In genomic region chr11:118145771-118146351, GRCm38 (mm10) we compare ENCODE assay signal across 8 mouse cellular contexts. TPM values are rescaled to one million over a fixed set of nuclear protein-coding genes. Genes with fewer than 3 reads are reported as not detected.
A peak's percentile ranks its signal among the peaks of the same experiment; 100 is the strongest.
DNase-seq lines count a peak whose midpoint lies in the region; ATAC-seq and TF ChIP-seq lines count a peak whose summit lies in the region.

No protein-coding gene starts in this region.

- H3K4me3 ChIP-seq in heart, postnatal 0 days (ENCODE audit: low read depth, low read length): peak overlapping the region; percentile 4; the same call in 1 of the 2 replicates
- H3K4me3 ChIP-seq in liver, embryonic 13.5 days (replicated peaks): peak overlapping the region; percentile 16
- H3K4me3 ChIP-seq in small intestine, adult 2 months (ENCODE audit: low read depth, low read length): peak overlapping the region; percentile 56
- H3K4me3 ChIP-seq in midbrain, postnatal 0 days (ENCODE audit: low read depth, low read length): no peak overlapping the region

- TF ChIP-seq EP300 in heart, postnatal 0 days (IDR thresholded peaks at IDR 0.05; ENCODE audit: low read depth): no peak

- peak; percentile 77 for ATAC-seq in heart, postnatal 0 days (ENCODE audit: insufficient read depth, low read depth)
- ATAC-seq in liver, embryonic 13.5 days (ENCODE audit: low read depth): 0 out of 2 replicates have a peak, but pooled peaks have one; percentile 37
- no peak for ATAC-seq in midbrain, postnatal 0 days (ENCODE audit: low FRiP score)

- H3K36me3 ChIP-seq in heart, postnatal 0 days (replicated peaks; ENCODE audit: control insufficient read depth, insufficient read depth, low read length): no peaks in the 10 kb centered on the region
- no peaks in the 10 kb centered on the region for H3K36me3 ChIP-seq in liver, embryonic 13.5 days
- H3K36me3 ChIP-seq in small intestine, adult 2 months (ENCODE audit: control insufficient read depth, insufficient read depth, low read length): no peaks in the 10 kb centered on the region
- H3K36me3 ChIP-seq in midbrain, postnatal 0 days (ENCODE audit: insufficient read depth, low read length): no peaks in the 10 kb centered on the region

- H3K4me2 ChIP-seq in heart, postnatal 0 days (ENCODE audit: low read depth, low read length): peak overlapping the region; percentile 45
- H3K4me2 ChIP-seq in liver, embryonic 13.5 days: peak overlapping the region; percentile 35
- H3K4me2 ChIP-seq in midbrain, postnatal 0 days (ENCODE audit: low read depth, low read length, poor library complexity, severe bottlenecking): no peak overlapping the region

- TF ChIP-seq CTCF in heart, postnatal 0 days (IDR thresholded peaks at IDR 0.05; ENCODE audit: low read depth): no peak
- no peak for TF ChIP-seq CTCF in small intestine, adult 2 months (IDR thresholded peaks at IDR 0.05; ENCODE audit: extremely low read depth, insufficient read length, insufficient replicate concordance, low read depth, low read length)
- no peak for TF ChIP-seq CTCF in midbrain, postnatal 0 days (IDR thresholded peaks at IDR 0.05)

- peak; percentile 69; the same call in 1 of the 2 replicates for TF ChIP-seq POLR2A in small intestine, adult 2 months (IDR thresholded peaks at IDR 0.05; ENCODE audit: low read depth, low read length)

- H3K4me1 ChIP-seq in heart, postnatal 0 days (ENCODE audit: control insufficient read depth, insufficient read depth): peaks cover 21% of the 10 kb centered on the region
- H3K4me1 ChIP-seq in liver, embryonic 13.5 days (replicated peaks): peaks cover 17% of the 10 kb centered on the region
- peaks cover 8% of the 10 kb centered on the region for H3K4me1 ChIP-seq in small intestine, adult 2 months (ENCODE audit: control insufficient read depth, insufficient read depth, insufficient read length, low read length)
- no peaks in the 10 kb centered on the region for H3K4me1 ChIP-seq in midbrain, postnatal 0 days (ENCODE audit: insufficient read depth, low read length)

- DNase-seq in 416B (ENCODE audit: low read depth): peak; percentile 92
- peak; percentile 52 for DNase-seq in adrenal gland, adult 8-10 months
- peak; percentile 83 for DNase-seq in heart, postnatal 0 days (ENCODE audit: low spot score)
- no peak for DNase-seq in liver, embryonic 13.5 days
- DNase-seq in right cerebral cortex, postnatal 4 days: no peak
- no peak for DNase-seq in testis, postnatal 14 days (ENCODE audit: low spot score)
- DNase-seq in midbrain, postnatal 0 days (ENCODE audit: low spot score): no peak

- no peaks in the 10 kb centered on the region for H3K27me3 ChIP-seq in heart, postnatal 0 days (ENCODE audit: control insufficient read depth, insufficient read depth, low read length)
- no peaks in the 10 kb centered on the region for H3K27me3 ChIP-seq in liver, embryonic 13.5 days
- no peaks in the 10 kb centered on the region for H3K27me3 ChIP-seq in small intestine, adult 2 months (ENCODE audit: control insufficient read depth, insufficient read depth, low read length)
- no peaks in the 10 kb centered on the region for H3K27me3 ChIP-seq in midbrain, postnatal 0 days (ENCODE audit: insufficient read depth, low read length)

- 64% methylated on average over 16 of the region's 16 CpGs for WGBS in heart, postnatal 0 days
- WGBS in liver, embryonic 13.5 days (ENCODE audit: insufficient replicate concordance): 37% methylated on average over 16 of the region's 16 CpGs
- 47% methylated on average over 16 of the region's 16 CpGs for WGBS in small intestine, adult 2 months
- 76% methylated on average over 16 of the region's 16 CpGs for WGBS in midbrain, postnatal 0 days

- peak overlapping the region; percentile 75 for H3K27ac ChIP-seq in heart, postnatal 0 days (ENCODE audit: low read depth)
- H3K27ac ChIP-seq in liver, embryonic 13.5 days: no peak overlapping the region
- H3K27ac ChIP-seq in small intestine, adult 2 months (ENCODE audit: insufficient read depth, low read depth, low read length): peak overlapping the region; percentile 81
- H3K27ac ChIP-seq in midbrain, postnatal 0 days (ENCODE audit: low read depth, low read length): no peak overlapping the region

- H3K9ac ChIP-seq in heart, postnatal 0 days (replicated peaks; ENCODE audit: low read depth, low read length): no peak overlapping the region; the same call in 1 of the 2 replicates
- H3K9ac ChIP-seq in liver, embryonic 13.5 days: no peak overlapping the region
- H3K9ac ChIP-seq in midbrain, postnatal 0 days (replicated peaks; ENCODE audit: low read length, poor library complexity, severe bottlenecking): no peak overlapping the region

- no peaks in the 10 kb centered on the region for H3K9me3 ChIP-seq in heart, postnatal 0 days (replicated peaks; ENCODE audit: control insufficient read depth, low read length)
- H3K9me3 ChIP-seq in liver, embryonic 13.5 days (replicated peaks): no peaks in the 10 kb centered on the region
- H3K9me3 ChIP-seq in midbrain, postnatal 0 days (ENCODE audit: low read length): no peaks in the 10 kb centered on the region

RNA-seq across cellular contexts. Expression of gene Dnah17, which starts 15.4 kb away (rescaled TPM):
- total RNA-seq in adrenal gland, adult 8-10 months (2022): under 1 TPM in 3 of 4 experiments, not detected in 1; 0.03 to 0.12 (median 0.03) TPM
- total RNA-seq in heart, postnatal 0 days (2014; rRNA removed; ENCODE audit: low replicate concordance): 0.31 TPM in 1 of 2 replicates, not detected in the other
- polyA plus RNA-seq in heart, postnatal 0 days (2015; fragmentation: Nextera tagmentation; extraction: Ambion mirVana): 0.01 and 0.04 TPM in 2 replicates
- polyA plus RNA-seq in liver, embryonic 13.5 days (2015; fragmentation: Nextera tagmentation; extraction: Ambion mirVana): 0.07 and 0.10 TPM in 2 replicates
- polyA plus RNA-seq in small intestine, adult 2 months (2012; rRNA removed): 0.04 and 0.14 TPM in 2 replicates
- 0.05 TPM in 2 replicates for total RNA-seq in midbrain, postnatal 0 days (2014; rRNA removed)
- polyA plus RNA-seq in midbrain, postnatal 0 days (2015; fragmentation: Nextera tagmentation; extraction: Ambion mirVana): 0.15 and 0.20 TPM in 2 replicates

Comparison
In these comparisons a context has a peak if more than half of its experiments do, and no peak if none do; other contexts are left out.
1. DNase-seq: peak in 416B (single experiment), adrenal gland, adult 8-10 months (single experiment) and heart, postnatal 0 days (single experiment); none in liver, embryonic 13.5 days (single experiment), right cerebral cortex, postnatal 4 days (single experiment), testis, postnatal 14 days (single experiment) and midbrain, postnatal 0 days (single experiment).
2. H3K27ac ChIP-seq: peak in heart, postnatal 0 days (single experiment) and small intestine, adult 2 months (single experiment); none in liver, embryonic 13.5 days (single experiment) and midbrain, postnatal 0 days (single experiment).